Mouse (Mus musculus) brain, embryonic 14.5 days (tissue): ENCODE measurements around the gene Lama1.

ENCODE experiments used
- CTCF ChIP-seq: fragments of 200-500 bp; IDR thresholded peaks from 2 replicates; pipeline ENCODE4 v1.5.1; 2012; ENCODE audit warnings: inconsistent platforms, mild to moderate bottlenecking, moderate library complexity, borderline replicate concordance; ENCODE audit not compliant: insufficient read depth, insufficient read length; ENCODE audit errors: extremely low read depth
- POLR2A ChIP-seq: fragments of 200-500 bp; IDR thresholded peaks from 2 replicates; pipeline ENCODE4 v1.6.1; 2012; ENCODE audit warnings: mild to moderate bottlenecking, inconsistent platforms, borderline replicate concordance; ENCODE audit not compliant: poor library complexity, insufficient read depth, insufficient read length, severe bottlenecking; ENCODE audit errors: extremely low read depth

GRCm38 (mm10) chr17:67685022-67685743 lies 11.9 kb upstream of the Lama1 start:
- TF ChIP-seq CTCF (no peak), POLR2A (no peak)
